Mouse (Mus musculus) liver, embryonic 15.5 days (tissue): ENCODE data around the gene Nos3. TPM values are rescaled to one million over a fixed set of nuclear protein-coding genes. Genes with fewer than 3 reads are reported as not detected.

Experiments
- ATAC-seq: fragments of 200-750 bp; cut with Nextera tagmentation; 2 replicates; pipeline ENCODE4 v1.8.0; 2017; ENCODE audit warnings: moderate number of reproducible peaks, mild to moderate bottlenecking, moderate library complexity; ENCODE audit not compliant: insufficient read depth
- H3K27ac ChIP-seq: fragments of 300-500 bp; sonication (generic); replicated peaks from 2 replicates; pipeline ENCODE4 v1.5.1; 2015; ENCODE audit warnings: mild to moderate bottlenecking, inconsistent platforms
- H3K27me3 ChIP-seq: fragments of 300-500 bp; sonication (generic); 2 replicates; pipeline ENCODE4 v1.6.1; 2015; ENCODE audit warnings: mild to moderate bottlenecking, inconsistent platforms
- H3K36me3 ChIP-seq: fragments of 300-500 bp; sonication (generic); replicated peaks from 2 replicates; pipeline ENCODE4 v1.6.1; 2015; ENCODE audit warnings: moderate library complexity, mild to moderate bottlenecking, inconsistent platforms
- H3K4me1 ChIP-seq: fragments of 300-500 bp; sonication (generic); replicated peaks from 2 replicates; pipeline ENCODE4 v1.6.1; 2015; ENCODE audit warnings: inconsistent platforms
- H3K4me2 ChIP-seq: fragments of 300-500 bp; sonication (generic); 2 replicates; pipeline ENCODE4 v1.6.1; 2015; ENCODE audit warnings: moderate library complexity, mild to moderate bottlenecking, inconsistent platforms
- H3K4me3 ChIP-seq: fragments of 300-500 bp; sonication (generic); replicated peaks from 2 replicates; pipeline ENCODE4 v1.5.1; 2015; ENCODE audit warnings: mild to moderate bottlenecking, inconsistent platforms
- H3K9ac ChIP-seq: fragments of 300-500 bp; sonication (generic); 2 replicates; pipeline ENCODE4 v1.6.1; 2015; ENCODE audit warnings: moderate library complexity, mild to moderate bottlenecking, inconsistent platforms
- H3K9me3 ChIP-seq: fragments of 300-500 bp; sonication (generic); replicated peaks from 2 replicates; pipeline ENCODE4 v1.6.1; 2016; ENCODE audit warnings: inconsistent platforms
- WGBS: fragments of 180-500 bp; shearing (Covaris S2); methylation state at CpG from one replicate; pipeline ENCODE4 v1.1.7; 2015; ENCODE audit warnings: mixed read lengths; ENCODE audit not compliant: insufficient replicate concordance; 5-methylcytosine and 5-hydroxymethylcytosine counted together
- polyA plus RNA-seq: library from polyadenylated mRNA; unstranded; fragments of >200 nt; fragmentation: Nextera tagmentation; extraction: Ambion mirVana; gene quantifications from 2 replicates; pipeline ENCODE4 v1.2.1, GENCODE M21; 2015

The Nos3 gene
- polyA plus RNA-seq, 1 experiment from 2014 or later, result 2.1 TPM

GRCm38 (mm10) chr5:24400911-24401605 is 36.4 kb downstream of the Nos3 start:
- H3K4me3 ChIP-seq, result no peak overlapping the region
- H3K27ac ChIP-seq, result no peak overlapping the region
- ATAC-seq, result no peak
- peaks cover 16% of the 10 kb centered on the region for H3K36me3 ChIP-seq
- no peak overlapping the region for H3K9ac ChIP-seq
- WGBS, result 82% methylated on average over 5 of the region's 5 CpGs
- H3K4me1 ChIP-seq, result peaks cover 16% of the 10 kb centered on the region
- no peak overlapping the region for H3K4me2 ChIP-seq
- H3K9me3 ChIP-seq, result no peaks in the 10 kb centered on the region
- no peaks in the 10 kb centered on the region for H3K27me3 ChIP-seq

DNA sequence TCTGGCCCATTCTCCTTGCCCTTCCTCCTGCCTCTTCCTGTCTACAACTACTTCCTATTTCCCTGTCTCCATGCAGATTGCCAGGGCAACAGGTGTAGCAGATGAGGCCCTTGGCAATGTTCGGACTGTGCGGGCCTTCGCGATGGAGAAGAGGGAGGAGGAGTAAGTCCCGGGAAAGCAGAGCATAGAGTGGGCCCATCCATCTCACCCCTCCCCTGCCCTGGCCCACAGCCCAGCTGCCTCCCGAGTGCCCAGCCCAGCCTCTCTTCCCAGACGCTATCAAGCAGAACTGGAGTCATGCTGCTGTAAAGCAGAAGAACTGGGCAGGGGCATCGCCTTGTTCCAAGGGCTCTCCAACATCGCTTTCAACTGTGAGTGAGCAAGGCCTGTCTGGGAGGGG is 37.4 kb downstream of the Nos3 start:
- Histone ChIP-seq H3K9me3 (no peaks in the 10 kb centered on the region), H3K27ac (no peak overlapping the region), H3K36me3 (peaks cover 16% of the 10 kb centered on the region), H3K4me1 (peaks cover 16% of the 10 kb centered on the region), H3K9ac (no peak overlapping the region), H3K27me3 (no peaks in the 10 kb centered on the region), H3K4me3 (no peak overlapping the region), H3K4me2 (no peak overlapping the region)
- ATAC-seq, result no peak
- 74% methylated on average over 9 of the region's 9 CpGs for WGBS

GRCm38 (mm10) chr5:24404594-24405360 is 40.2 kb downstream of the Nos3 start:
- H3K4me1 ChIP-seq, result peaks cover 16% of the 10 kb centered on the region

GRCm38 (mm10) chr5:24405389-24405876 is 40.8 kb downstream of the Nos3 start:
- H3K27me3 ChIP-seq, result no peaks in the 10 kb centered on the region
- 60% methylated on average over 3 of the region's 3 CpGs for WGBS

More at GRCm38 (mm10) chr5:24404594-24405360, 40.2 kb downstream of the Nos3 start:
- no peaks in the 10 kb centered on the region for H3K9me3 ChIP-seq
- no peak for ATAC-seq
- WGBS, result 55% methylated on average over 6 of the region's 6 CpGs
- no peak overlapping the region for H3K27ac ChIP-seq
- H3K27me3 ChIP-seq, result no peaks in the 10 kb centered on the region
- H3K9ac ChIP-seq, result no peak overlapping the region
- H3K4me3 ChIP-seq, result no peak overlapping the region
- no peak overlapping the region for H3K4me2 ChIP-seq
- peaks cover 16% of the 10 kb centered on the region for H3K36me3 ChIP-seq

DNA sequence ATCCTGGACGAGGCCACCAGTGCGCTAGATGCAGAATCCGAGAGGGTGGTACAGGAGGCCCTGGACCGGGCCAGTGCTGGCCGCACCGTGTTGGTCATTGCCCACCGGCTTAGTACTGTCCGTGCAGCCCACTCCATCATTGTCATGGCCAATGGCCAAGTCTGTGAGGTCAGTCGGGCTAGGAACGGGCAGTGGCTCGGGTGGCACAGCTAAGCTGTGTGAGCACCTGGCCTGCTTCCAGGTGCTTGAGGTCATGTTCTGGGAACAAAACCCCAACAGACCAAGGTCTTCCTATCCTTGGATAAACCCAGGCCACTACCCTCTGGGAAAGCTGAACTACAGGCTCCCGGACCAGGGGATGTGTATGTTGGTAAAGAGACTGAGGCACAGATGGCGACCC is 44.0 kb downstream of the Nos3 start:
- H3K4me1 ChIP-seq, result peaks cover 16% of the 10 kb centered on the region
- ATAC-seq, result no peak
- H3K4me3 ChIP-seq, result no peak overlapping the region
- WGBS, result 82% methylated on average over 13 of the region's 13 CpGs
- H3K27me3 ChIP-seq, result peaks cover 11% of the 10 kb centered on the region
- no peak overlapping the region for H3K4me2 ChIP-seq
- H3K9ac ChIP-seq, result no peak overlapping the region
- H3K36me3 ChIP-seq, result no peaks in the 10 kb centered on the region
- no peak overlapping the region for H3K27ac ChIP-seq
- H3K9me3 ChIP-seq, result no peaks in the 10 kb centered on the region

More at GRCm38 (mm10) chr5:24405389-24405876, 40.8 kb downstream of the Nos3 start:
- H3K4me3 ChIP-seq, result no peak overlapping the region
- H3K9ac ChIP-seq, result no peak overlapping the region
- peaks cover 16% of the 10 kb centered on the region for H3K36me3 ChIP-seq
- no peak overlapping the region for H3K4me2 ChIP-seq
- ATAC-seq, result no peak
- H3K27ac ChIP-seq, result no peak overlapping the region
- no peaks in the 10 kb centered on the region for H3K9me3 ChIP-seq
- H3K4me1 ChIP-seq, result peaks cover 16% of the 10 kb centered on the region

- Histone ChIP-seq H3K4me3 (no peak overlapping the region), H3K9me3 (no peaks in the 10 kb centered on the region), H3K9ac (no peak overlapping the region), H3K4me1 (peaks cover 9% of the 10 kb centered on the region), H3K36me3 (no peaks in the 10 kb centered on the region), H3K27me3 (peaks cover 19% of the 10 kb centered on the region), H3K4me2 (no peak overlapping the region), H3K27ac (no peak overlapping the region)
- ATAC-seq, result no peak
- WGBS, result 65% methylated on average over 2 of the region's 2 CpGs
These were observed 44.9 kb downstream of the Nos3 start for GRCm38 (mm10) chr5:24409466-24409865.

GRCm38 (mm10) chr5:24412063-24412462 is 47.5 kb downstream of the Nos3 start:
- Histone ChIP-seq H3K4me2 (no peak overlapping the region), H3K27ac (no peak overlapping the region), H3K4me3 (no peak overlapping the region), H3K9me3 (no peaks in the 10 kb centered on the region), H3K27me3 (peaks cover 32% of the 10 kb centered on the region), H3K4me1 (no peaks in the 10 kb centered on the region), H3K9ac (no peak overlapping the region), H3K36me3 (no peaks in the 10 kb centered on the region)
- WGBS, result 56% methylated on average over 2 of the region's 2 CpGs
- ATAC-seq, result no peak

DNA sequence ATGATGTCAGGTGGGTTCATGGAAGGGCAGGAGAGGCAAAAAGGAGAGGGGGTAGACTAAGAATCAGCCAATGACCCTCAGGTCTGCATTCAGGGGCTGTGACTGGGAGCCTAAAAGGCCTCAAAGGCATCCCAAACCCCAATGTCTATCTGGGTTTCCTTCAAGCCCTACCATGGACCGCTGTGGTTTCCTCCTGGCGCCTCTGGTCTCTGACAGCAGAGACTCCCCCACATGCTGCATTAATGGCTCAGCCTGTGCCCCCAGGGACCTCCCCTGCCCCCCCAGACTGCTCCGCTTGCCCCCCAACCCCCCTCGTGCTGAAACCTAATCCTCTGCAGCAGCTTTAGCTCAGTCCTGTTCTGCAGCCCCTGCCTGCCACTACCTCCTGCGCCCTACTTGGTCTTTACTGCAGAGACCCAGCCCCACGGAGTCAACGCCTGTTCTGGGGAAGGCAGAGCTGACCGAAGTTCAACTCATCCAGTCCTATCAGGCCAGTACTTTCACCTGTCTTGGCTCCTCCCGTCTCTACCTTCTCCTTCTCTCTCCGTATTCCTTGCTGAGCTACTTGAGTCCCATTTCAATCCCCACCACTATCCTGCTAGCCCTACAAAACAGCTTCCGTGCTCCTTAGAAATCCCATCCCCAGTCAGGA is 48.6 kb downstream of the Nos3 start, which contains the start of gene Asic3:
Gene Asic3 (plus strand): TSS at position 351 of the 652 bp plus-strand sequence.
- no peak within 1 kb of the TSS for H3K9ac ChIP-seq
- no peaks in the 10 kb centered on the region for H3K36me3 ChIP-seq
- ATAC-seq, result no peak
- H3K27ac ChIP-seq, result no peak within 1 kb of the TSS
- peaks cover 32% of the 10 kb centered on the region for H3K27me3 ChIP-seq
- H3K4me3 ChIP-seq, result no peak within 1 kb of the TSS
- no peaks in the 10 kb centered on the region for H3K4me1 ChIP-seq
- H3K4me2 ChIP-seq, result no peak within 1 kb of the TSS
- 29% methylated on average over 11 of the region's 11 CpGs for WGBS
- no peaks in the 10 kb centered on the region for H3K9me3 ChIP-seq

DNA sequence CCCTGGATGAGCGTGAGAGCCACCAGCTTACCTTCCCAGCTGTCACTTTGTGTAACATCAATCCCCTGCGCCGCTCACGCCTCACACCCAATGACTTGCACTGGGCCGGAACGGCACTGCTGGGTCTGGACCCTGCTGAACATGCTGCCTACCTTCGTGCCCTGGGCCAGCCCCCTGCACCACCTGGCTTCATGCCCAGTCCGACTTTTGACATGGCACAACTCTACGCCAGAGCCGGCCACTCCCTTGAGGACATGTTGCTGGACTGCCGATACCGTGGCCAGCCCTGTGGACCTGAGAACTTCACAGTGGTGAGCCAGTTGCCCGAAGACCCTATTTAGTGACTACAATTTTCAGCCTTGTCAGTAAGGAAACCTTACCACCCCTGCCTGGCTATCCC is 49.3 kb downstream of the Nos3 start:
- ATAC-seq, result no peak
- H3K9ac ChIP-seq, result no peak overlapping the region
- no peak overlapping the region for H3K4me2 ChIP-seq
- WGBS, result 76% methylated on average over 13 of the region's 13 CpGs
- H3K27ac ChIP-seq, result no peak overlapping the region
- H3K27me3 ChIP-seq, result peaks cover 32% of the 10 kb centered on the region
- 0 out of 2 replicates have a peak, but pooled peaks cover 6% of the 10 kb centered on the region for H3K36me3 ChIP-seq
- H3K4me1 ChIP-seq, result no peaks in the 10 kb centered on the region
- H3K4me3 ChIP-seq, result no peak overlapping the region
- H3K9me3 ChIP-seq, result no peaks in the 10 kb centered on the region

DNA sequence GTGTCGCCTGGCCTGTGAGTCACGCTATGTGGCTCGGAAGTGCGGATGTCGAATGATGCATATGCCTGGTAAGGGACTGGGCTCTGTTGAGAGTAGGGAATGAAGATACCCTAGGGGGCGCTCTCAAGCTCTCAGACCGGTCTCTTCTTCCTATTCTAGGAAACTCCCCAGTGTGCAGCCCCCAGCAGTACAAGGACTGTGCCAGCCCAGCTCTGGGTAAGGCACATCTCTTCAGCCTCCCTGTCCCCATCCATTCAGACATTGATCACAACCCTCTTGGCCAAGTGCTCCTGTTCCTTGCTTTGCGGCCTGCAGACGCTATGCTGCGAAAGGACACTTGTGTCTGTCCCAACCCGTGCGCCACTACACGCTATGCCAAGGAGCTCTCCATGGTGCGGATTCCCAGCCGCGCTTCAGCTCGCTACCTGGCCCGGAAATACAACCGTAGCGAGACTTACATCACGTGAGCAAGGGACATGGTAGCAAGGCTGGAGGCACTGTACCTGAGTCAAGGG is 51.7 kb downstream of the Nos3 start:
- Histone ChIP-seq H3K9ac (no peak overlapping the region), H3K4me1 (no peaks in the 10 kb centered on the region), H3K4me3 (no peak overlapping the region), H3K9me3 (no peaks in the 10 kb centered on the region), H3K4me2 (no peak overlapping the region), H3K27ac (no peak overlapping the region), H3K36me3 (0 out of 2 replicates have a peak, but pooled peaks cover 9% of the 10 kb centered on the region), H3K27me3 (peaks cover 32% of the 10 kb centered on the region)
- WGBS, result 6% methylated on average over 21 of the region's 21 CpGs
- peak; percentile 45; the same call in 1 of the 2 replicates for ATAC-seq

DNA sequence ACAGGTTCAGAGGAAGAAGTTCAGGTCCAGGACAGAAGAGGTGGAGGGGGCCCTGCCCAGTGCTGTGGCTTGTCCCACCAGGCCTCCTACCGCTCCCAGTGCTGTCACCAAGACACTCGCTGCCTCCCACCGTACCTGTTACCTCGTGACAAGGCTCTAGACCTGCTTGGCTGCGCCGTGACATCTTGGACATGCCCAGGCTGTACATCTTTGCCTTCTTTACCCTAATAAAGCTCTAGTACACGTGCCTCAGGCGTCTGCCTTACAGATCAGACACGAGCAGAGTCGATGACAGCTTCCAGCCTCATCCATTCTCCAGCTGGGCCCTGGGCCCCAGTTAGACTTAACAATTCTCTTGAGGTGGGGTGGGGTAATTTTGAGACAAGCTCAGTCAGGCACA is 53.0 kb downstream of the Nos3 start:
- Histone ChIP-seq H3K4me1 (peaks cover 2% of the 10 kb centered on the region), H3K4me3 (no peak overlapping the region), H3K4me2 (no peak overlapping the region), H3K36me3 (0 out of 2 replicates have a peak, but pooled peaks cover 9% of the 10 kb centered on the region), H3K9me3 (no peaks in the 10 kb centered on the region), H3K27me3 (peaks cover 32% of the 10 kb centered on the region), H3K27ac (no peak overlapping the region), H3K9ac (no peak overlapping the region)
- no peak for ATAC-seq
- 80% methylated on average over 10 of the region's 10 CpGs for WGBS
